Mouse (Mus musculus) retina, embryonic 14.5 days (tissue): ENCODE data around the gene Cmtm2b.
"Not testable (repeated sequence)": the region's sequence is repeated elsewhere in the genome, so short reads cannot be mapped to it uniquely, and the experiment has no call there.

Experiments
- DNase-seq: peaks from one replicate; pipeline ENCODE4 v3.0.0-alpha.2; 2015; ENCODE audit warnings: low spot score

The Cmtm2b gene

GRCm38 (mm10) chr8:104321930-104322329 lies at the start of gene Cmtm2b:
Cmtm2b (plus strand) TSS chr8:104322230.
- DNase-seq = not testable (repeated sequence)

GRCm38 (mm10) chr8:104293081-104293480 lies 28.9 kb upstream of the Cmtm2b start, which contains the start of gene Cmtm2a:
Cmtm2a (minus strand) TSS chr8:104293181.
- DNase-seq = not testable (repeated sequence)

GRCm38 (mm10) chr8:104294396-104294795 lies 27.6 kb upstream of the Cmtm2b start:
- no peak for DNase-seq

- DNase-seq = peak; percentile 69
Observed at GRCm38 (mm10) chr8:104301577-104301976, 20.5 kb upstream of the Cmtm2b start.

GRCm38 (mm10) chr8:104302536-104302935 lies 19.5 kb upstream of the Cmtm2b start:
- DNase-seq = not testable (repeated sequence)

- no peak for DNase-seq
Observed at GRCm38 (mm10) chr8:104304962-104305361, 17.1 kb upstream of the Cmtm2b start.

GRCm38 (mm10) chr8:104308341-104308740 lies 13.7 kb upstream of the Cmtm2b start:
- DNase-seq = not testable (repeated sequence)

- DNase-seq = not testable (repeated sequence)
Observed at GRCm38 (mm10) chr8:104309441-104310155, 12.4 kb upstream of the Cmtm2b start, which contains the start of the genes Gm45711 and Cmtm1. Gm45711 (minus strand) TSS chr8:104310081. Cmtm1 (minus strand) TSS chr8:104310145.

- DNase-seq = not testable (repeated sequence)
Observed at GRCm38 (mm10) chr8:104312023-104312422, 10.0 kb upstream of the Cmtm2b start.

GRCm38 (mm10) chr8:104313311-104313710 lies 8.7 kb upstream of the Cmtm2b start:
- no peak for DNase-seq

GRCm38 (mm10) chr8:104321267-104321666 lies 763 bp upstream of the Cmtm2b start, which contains the start of gene Gm11020:
Gm11020 (plus strand) TSS chr8:104321567.
- DNase-seq = not testable (repeated sequence)

GRCm38 (mm10) chr8:104332665-104333631 lies 10.9 kb downstream of the Cmtm2b start:
- no peak for DNase-seq

- DNase-seq = no peak
Observed at GRCm38 (mm10) chr8:104333786-104334185, 11.8 kb downstream of the Cmtm2b start.

GRCm38 (mm10) chr8:104334196-104334595 lies 12.2 kb downstream of the Cmtm2b start:
- DNase-seq = no peak

- DNase-seq = no peak
Observed at GRCm38 (mm10) chr8:104336806-104337205, 14.8 kb downstream of the Cmtm2b start.

- DNase-seq = no peak
Observed at GRCm38 (mm10) chr8:104337890-104338289, 15.9 kb downstream of the Cmtm2b start.

- DNase-seq = no peak
Observed at GRCm38 (mm10) chr8:104339229-104339982, 17.4 kb downstream of the Cmtm2b start, which contains the start of gene Cmtm3. Cmtm3 (plus strand) TSS chr8:104339410.

- no peak for DNase-seq
Observed at GRCm38 (mm10) chr8:104339983-104340232, 17.9 kb downstream of the Cmtm2b start.

- DNase-seq = peak; percentile 81
Observed at GRCm38 (mm10) chr8:104340233-104341105, 18.4 kb downstream of the Cmtm2b start.

GRCm38 (mm10) chr8:104341106-104341561 lies 19.1 kb downstream of the Cmtm2b start:
- DNase-seq = peak; percentile 71

- no peak for DNase-seq
Observed at GRCm38 (mm10) chr8:104341678-104342077, 19.6 kb downstream of the Cmtm2b start.
